Mouse (Mus musculus) Patski (cell line): ENCODE data around the gene Tom1l2. TPM values are rescaled to one million over a fixed set of nuclear protein-coding genes. Genes with fewer than 3 reads are reported as not detected.

Experiments used
- ATAC-seq: fragments of 100-300 bp; one replicate; pipeline ENCODE4 v1.8.0; 2021
- CTCF ChIA-PET: fragments of 350-600 bp; sonication (Branson Sonifier 250); formaldehyde crosslinking; loops from one replicate; lab custom pipeline; 2022; ENCODE audit warnings: inconsistent platforms; lab: Charles Lee
- POLR2A ChIA-PET: fragments of 350-600 bp; sonication (Branson Sonifier 250); formaldehyde crosslinking; loops from one replicate; lab custom pipeline; 2022; ENCODE audit warnings: antibody characterized with exemption, inconsistent platforms; lab: Charles Lee
- DNase-seq: peaks from one replicate; pipeline ENCODE4 v3.0.0-alpha.2; 2011; ENCODE audit warnings: low read depth, low spot score
- H3K27me3 ChIP-seq: fragments of 371-371 bp; one replicate; pipeline ENCODE4 v1.5.1; 2021
- CTCF ChIP-seq: fragments of 100-300 bp; IDR thresholded peaks from one replicate; pipeline ENCODE4 v1.5.1; 2021
- in situ Hi-C: fragments of 300-500 bp; cut with MboI; formaldehyde crosslinking; loops from 3 replicates; pipeline ENCODE4 v1.11.1; 2018; ENCODE audit warnings: low pct_unique_long_range_greater_than_20kb, mixed read lengths
- polyA plus RNA-seq: library from polyadenylated mRNA; unstranded; gene quantifications from one replicate; pipeline ENCODE4 v1.2.3, GENCODE M21; 2021

Tom1l2 gene
- polyA plus RNA-seq, 1 experiment from 2014 or later, result 55.5 TPM

- POLR2A ChIA-PET, result no interaction called here
- ATAC-seq, result no peak
These were observed 149.7 kb downstream of the Tom1l2 start for GRCm38 (mm10) chr11:60202710-60203638.

GRCm38 (mm10) chr11:60200384-60200783, 152.3 kb downstream of the Tom1l2 start:
- in situ Hi-C loops, result no loop called here
- ChIA-PET CTCF (interaction anchor here (0.6 to 4.0 kb wide), 14 partner anchors 10 to 217 kb away, joined by 3 to 16 read pairs (median 4); partner anchors contain the start of genes Rai1 and Srebf1), POLR2A (interaction anchor here (1.0 to 1.1 kb wide), 3 partner anchors 11 to 95 kb away, joined by 3 to 4 read pairs (median 3); no protein-coding TSS in a partner anchor)
- no peak for ATAC-seq
- TF ChIP-seq CTCF, result no peak
- no peak for DNase-seq
- H3K27me3 ChIP-seq, result no peaks in the 10 kb centered on the region

More at GRCm38 (mm10) chr11:60202710-60203638, 149.7 kb downstream of the Tom1l2 start:
- no peak for DNase-seq
- CTCF ChIA-PET, result interaction anchor here (1.1 to 1.5 kb wide), 2 partner anchors 18 to 90 kb away, joined by 3 to 4 read pairs; no protein-coding TSS in a partner anchor
- TF ChIP-seq CTCF, result no peak
- H3K27me3 ChIP-seq, result no peaks in the 10 kb centered on the region
- in situ Hi-C loops, result no loop called here

- CTCF ChIA-PET, result interaction anchor here (0.6 to 4.0 kb wide), 16 partner anchors 10 to 218 kb away, joined by 3 to 16 read pairs (median 4); partner anchors contain the start of genes Rai1 and Srebf1
- no peaks in the 10 kb centered on the region for H3K27me3 ChIP-seq
- in situ Hi-C loops, result loop anchor here (5.0 to 10.0 kb wide), 3 partner anchors 102 to 325 kb away; no protein-coding TSS in a partner anchor
- DNase-seq (no peak), ATAC-seq (peak; percentile 19)
- no peak for TF ChIP-seq CTCF
- POLR2A ChIA-PET, result interaction anchor here (1.0 to 1.1 kb wide), 3 partner anchors 12 to 92 kb away, joined by 3 to 4 read pairs (median 3); no protein-coding TSS in a partner anchor
These were observed 153.0 kb downstream of the Tom1l2 start for GRCm38 (mm10) chr11:60199702-60200184.

- ChIA-PET CTCF (interaction anchor here (1.4 to 4.0 kb wide), 3 partner anchors 17 to 94 kb away, joined by 8 to 15 read pairs (median 8); partner anchors contain the start of gene Rai1), POLR2A (interaction anchor here (0.7 to 0.9 kb wide), 2 partner anchors 12 to 56 kb away, joined by 3 read pairs; no protein-coding TSS in a partner anchor)
- ATAC-seq (no peak), DNase-seq (no peak)
- in situ Hi-C loops, result loop anchor here (5.0 to 10.0 kb wide), 3 partner anchors 101 to 324 kb away; no protein-coding TSS in a partner anchor
- H3K27me3 ChIP-seq, result no peaks in the 10 kb centered on the region
- no peak for TF ChIP-seq CTCF
These were observed 154.1 kb downstream of the Tom1l2 start for GRCm38 (mm10) chr11:60198651-60199050.

GRCm38 (mm10) chr11:60197998-60198619, 154.6 kb downstream of the Tom1l2 start:
- in situ Hi-C loops, result loop anchor here (5.0 to 10.0 kb wide), 3 partner anchors 101 to 323 kb away; no protein-coding TSS in a partner anchor
- DNase-seq (no peak), ATAC-seq (no peak)
- POLR2A ChIA-PET, result interaction anchor here (0.7 to 0.9 kb wide), 2 partner anchors 13 to 55 kb away, joined by 3 read pairs; no protein-coding TSS in a partner anchor
- no peak for TF ChIP-seq CTCF
- CTCF ChIA-PET, result interaction anchor here (1.2 to 4.0 kb wide), 3 partner anchors 18 to 93 kb away, joined by 3 to 15 read pairs (median 8); partner anchors contain the start of gene Rai1
- no peaks in the 10 kb centered on the region for H3K27me3 ChIP-seq

GRCm38 (mm10) chr11:60196344-60196743, 156.4 kb downstream of the Tom1l2 start:
- H3K27me3 ChIP-seq, result no peaks in the 10 kb centered on the region
- ChIA-PET POLR2A (interaction anchor here (0.9 to 1.3 kb wide), 2 partner anchors 12 to 90 kb away, joined by 3 to 5 read pairs; no protein-coding TSS in a partner anchor), CTCF (interaction anchor here (1.4 to 2.7 kb wide), 3 partner anchors 12 to 96 kb away, joined by 3 to 8 read pairs (median 3); no protein-coding TSS in a partner anchor)
- DNase-seq (no peak), ATAC-seq (no peak)
- in situ Hi-C loops, result loop anchor here (5.0 to 10.0 kb wide), 3 partner anchors 99 to 322 kb away; no protein-coding TSS in a partner anchor
- no peak for TF ChIP-seq CTCF

- TF ChIP-seq CTCF, result no peak
- DNase-seq (no peak), ATAC-seq (no peak)
- no peaks in the 10 kb centered on the region for H3K27me3 ChIP-seq
- ChIA-PET CTCF (interaction anchor here (1.0 to 2.7 kb wide), 5 partner anchors 11 to 87 kb away, joined by 3 to 8 read pairs (median 5); no protein-coding TSS in a partner anchor), POLR2A (interaction anchor here (1.2 kb wide), 1 partner anchor 18 kb away, joined by 3 read pairs; no protein-coding TSS in a partner anchor)
- in situ Hi-C loops, result loop anchor here (5.0 to 10.0 kb wide), 3 partner anchors 98 to 320 kb away; no protein-coding TSS in a partner anchor
These were observed 157.6 kb downstream of the Tom1l2 start for GRCm38 (mm10) chr11:60195108-60195507.

- CTCF ChIA-PET, result interaction anchor here (1.0 to 2.7 kb wide), 4 partner anchors 9 to 18 kb away, joined by 3 to 8 read pairs (median 4); no protein-coding TSS in a partner anchor
- in situ Hi-C loops, result loop anchor here (10.0 kb wide), 1 partner anchor 319 kb away; no protein-coding TSS in a partner anchor
- H3K27me3 ChIP-seq, result no peaks in the 10 kb centered on the region
- DNase-seq (no peak), ATAC-seq (no peak)
- TF ChIP-seq CTCF, result no peak
- POLR2A ChIA-PET, result no interaction called here
These were observed 159.1 kb downstream of the Tom1l2 start for GRCm38 (mm10) chr11:60193556-60193955.

- in situ Hi-C loops, result loop anchor here (10.0 kb wide), 1 partner anchor 318 kb away; no protein-coding TSS in a partner anchor
- no peak for TF ChIP-seq CTCF
- POLR2A ChIA-PET, result no interaction called here
- H3K27me3 ChIP-seq, result no peaks in the 10 kb centered on the region
- DNase-seq (no peak), ATAC-seq (no peak)
- CTCF ChIA-PET, result interaction anchor here (0.8 to 1.0 kb wide), 2 partner anchors 9 to 17 kb away, joined by 3 read pairs; no protein-coding TSS in a partner anchor
These were observed 160.2 kb downstream of the Tom1l2 start for GRCm38 (mm10) chr11:60192534-60192933.
